Comparison of ENCODE assay signal across 12 mouse cellular contexts in genomic region chr17:27939028-27939427, GRCm38 (mm10). TPM values are rescaled to one million over a fixed set of nuclear protein-coding genes. Genes with fewer than 3 reads are reported as not detected.
DNase-seq lines count a peak whose midpoint lies in the region; ATAC-seq lines count a peak whose summit lies in the region.
"Had no signal": no experiment of that assay in that cellular context is flagged by ENCODE, and none has a peak within 500 bp of the region (broad histone marks: within the 10 kb centered on the region; RNA-seq: fewer than 3 reads in every experiment).

No protein-coding gene starts in this region.

- WGBS in hindbrain, embryonic 12.5 days: 85% methylated on average over 5 of the region's 5 CpGs
- WGBS in hindbrain, embryonic 10.5 days: 87% methylated on average over 5 of the region's 5 CpGs
- WGBS in heart, embryonic 15.5 days: 71% methylated on average over 5 of the region's 5 CpGs
- 76% methylated on average over 5 of the region's 5 CpGs for WGBS in stomach, embryonic 14.5 days

- no peaks in the 10 kb centered on the region for H3K27me3 ChIP-seq in hindbrain, embryonic 12.5 days
- H3K27me3 ChIP-seq in hindbrain, embryonic 10.5 days (ENCODE audit: insufficient read depth, poor library complexity, severe bottlenecking): no peaks in the 10 kb centered on the region
- no peaks in the 10 kb centered on the region for H3K27me3 ChIP-seq in megakaryocyte, embryonic 14.5 days (replicated peaks)
- H3K27me3 ChIP-seq in heart, embryonic 15.5 days: no peaks in the 10 kb centered on the region
- H3K27me3 ChIP-seq in stomach, embryonic 14.5 days (ENCODE audit: control insufficient read depth, insufficient read depth, low read length): no peaks in the 10 kb centered on the region
- H3K27me3 ChIP-seq: CH12.LX; midbrain, embryonic 13.5 days had no signal

- no peak overlapping the region for H3K4me2 ChIP-seq in hindbrain, embryonic 12.5 days (replicated peaks)
- H3K4me2 ChIP-seq in heart, embryonic 15.5 days: no peak overlapping the region
- H3K4me2 ChIP-seq in stomach, embryonic 14.5 days (replicated peaks; ENCODE audit: low read depth, low read length): no peak overlapping the region
- H3K4me2 ChIP-seq: midbrain, embryonic 13.5 days had no signal

- no peak overlapping the region for H3K9ac ChIP-seq in hindbrain, embryonic 12.5 days
- H3K9ac ChIP-seq in heart, embryonic 15.5 days: no peak overlapping the region
- H3K9ac ChIP-seq in stomach, embryonic 14.5 days (replicated peaks; ENCODE audit: low read depth, low read length): no peak overlapping the region
- H3K9ac ChIP-seq: midbrain, embryonic 13.5 days had no signal

- DNase-seq in hindbrain, embryonic 10.5 days (ENCODE audit: low spot score): no peak
- no peak for DNase-seq in urinary bladder, adult 18-20 months (ENCODE audit: low spot score in 2 of 2)
- DNase-seq in urinary bladder, postnatal 25 days (ENCODE audit: low spot score): no peak
- DNase-seq: left cerebral cortex, postnatal 4 days; right cerebral cortex, postnatal 25 days had no signal

- ATAC-seq in hindbrain, embryonic 12.5 days (ENCODE audit: low FRiP score): no peak
- no peak for ATAC-seq in megakaryocyte, adult 5-6 weeks (ENCODE audit: poor library complexity, severe bottlenecking)
- no peak for ATAC-seq in heart, embryonic 15.5 days (replicated peaks; ENCODE audit: insufficient number of reproducible peaks, insufficient read depth, low FRiP score, low read depth)
- no peak for ATAC-seq in stomach, embryonic 14.5 days (ENCODE audit: insufficient number of reproducible peaks, insufficient read depth, low FRiP score, low read depth)
- ATAC-seq: midbrain, embryonic 13.5 days had no signal

- H3K9me3 ChIP-seq in hindbrain, embryonic 12.5 days (replicated peaks): no peaks in the 10 kb centered on the region
- no peaks in the 10 kb centered on the region for H3K9me3 ChIP-seq in hindbrain, embryonic 10.5 days
- peaks cover 5% of the 10 kb centered on the region; the same call in 1 of the 2 replicates for H3K9me3 ChIP-seq in megakaryocyte, embryonic 14.5 days
- no peaks in the 10 kb centered on the region for H3K9me3 ChIP-seq in heart, embryonic 15.5 days (replicated peaks)
- no peaks in the 10 kb centered on the region for H3K9me3 ChIP-seq in stomach, embryonic 14.5 days (ENCODE audit: control insufficient read depth, low read depth, low read length)
- H3K9me3 ChIP-seq: midbrain, embryonic 13.5 days had no signal

- 0 out of 2 replicates have a peak overlapping the region, but pooled peaks have one; percentile 30 for H3K27ac ChIP-seq in hindbrain, embryonic 12.5 days
- no peak overlapping the region for H3K27ac ChIP-seq in hindbrain, embryonic 10.5 days
- H3K27ac ChIP-seq in heart, embryonic 15.5 days: peak overlapping the region; percentile 78
- H3K27ac ChIP-seq in stomach, embryonic 14.5 days (ENCODE audit: low read length): peak overlapping the region; percentile 56; the same call in 1 of the 2 replicates
- H3K27ac ChIP-seq: midbrain, embryonic 13.5 days had no signal

- H3K4me1 ChIP-seq in hindbrain, embryonic 12.5 days: peaks cover 13% of the 10 kb centered on the region
- peaks cover 12% of the 10 kb centered on the region; the same call in 1 of the 2 replicates for H3K4me1 ChIP-seq in hindbrain, embryonic 10.5 days (replicated peaks)
- peaks cover 80% of the 10 kb centered on the region for H3K4me1 ChIP-seq in megakaryocyte, embryonic 14.5 days
- H3K4me1 ChIP-seq in heart, embryonic 15.5 days (replicated peaks): peaks cover 48% of the 10 kb centered on the region
- H3K4me1 ChIP-seq in stomach, embryonic 14.5 days (ENCODE audit: control insufficient read depth, insufficient read depth, low read length): peaks cover 36% of the 10 kb centered on the region; the same call in 1 of the 2 replicates

- H3K36me3 ChIP-seq in hindbrain, embryonic 12.5 days: no peaks in the 10 kb centered on the region
- no peaks in the 10 kb centered on the region for H3K36me3 ChIP-seq in hindbrain, embryonic 10.5 days
- H3K36me3 ChIP-seq in megakaryocyte, embryonic 14.5 days (replicated peaks; ENCODE audit: low read length): peaks cover 6% of the 10 kb centered on the region
- no peaks in the 10 kb centered on the region for H3K36me3 ChIP-seq in heart, embryonic 15.5 days
- no peaks in the 10 kb centered on the region for H3K36me3 ChIP-seq in stomach, embryonic 14.5 days (ENCODE audit: control insufficient read depth, insufficient read depth, low read length)
- H3K36me3 ChIP-seq: midbrain, embryonic 13.5 days had no signal

- no peak overlapping the region for H3K4me3 ChIP-seq in hindbrain, embryonic 12.5 days
- no peak overlapping the region for H3K4me3 ChIP-seq in hindbrain, embryonic 10.5 days
- H3K4me3 ChIP-seq in megakaryocyte, embryonic 14.5 days (replicated peaks): peak overlapping the region; percentile 47
- no peak overlapping the region for H3K4me3 ChIP-seq in heart, embryonic 15.5 days
- H3K4me3 ChIP-seq in stomach, embryonic 14.5 days (ENCODE audit: low read depth, low read length): no peak overlapping the region
- H3K4me3 ChIP-seq: midbrain, embryonic 13.5 days had no signal

RNA-seq across cellular contexts. Expression of gene Taf11, which starts 29.4 kb away (rescaled TPM):
- 89.7 and 96.9 TPM in 2 replicates for polyA plus RNA-seq in hindbrain, embryonic 12.5 days (2016; fragmentation: Nextera tagmentation; extraction: Ambion mirVana)
- polyA plus RNA-seq in hindbrain, embryonic 10.5 days (2016; fragmentation: Nextera tagmentation; extraction: Ambion mirVana): 81.0 and 90.4 TPM in 2 replicates
- 13.2 and 82.5 TPM in 2 replicates for polyA plus RNA-seq in megakaryocyte, embryonic 14.5 days (2012; ENCODE audit: insufficient read depth, low replicate concordance)
- total RNA-seq in megakaryocyte, adult 5-6 weeks (2015): 39.6 and 44.1 TPM in 2 replicates
- total RNA-seq in megakaryocyte, adult 5-6 weeks (2017): 18.2 and 23.3 TPM in 2 replicates
- 42.7 and 46.4 TPM in 2 replicates for polyA plus RNA-seq in heart, embryonic 15.5 days (2015; fragmentation: Nextera tagmentation; extraction: Ambion mirVana)
- polyA plus RNA-seq in stomach, embryonic 14.5 days (2014; fragmentation: Nextera tagmentation; extraction: Ambion mirVana): 63.3 and 67.9 TPM in 2 replicates

RNA-seq across cellular contexts. Expression of gene Anks1, which starts 29.9 kb away (rescaled TPM):
- polyA plus RNA-seq in hindbrain, embryonic 12.5 days (2016; fragmentation: Nextera tagmentation; extraction: Ambion mirVana): 86.0 and 91.5 TPM in 2 replicates
- polyA plus RNA-seq in hindbrain, embryonic 10.5 days (2016; fragmentation: Nextera tagmentation; extraction: Ambion mirVana): 25.0 and 62.0 TPM in 2 replicates
- polyA plus RNA-seq in megakaryocyte, embryonic 14.5 days (2012; ENCODE audit: insufficient read depth, low replicate concordance): 18.1 and 19.1 TPM in 2 replicates
- total RNA-seq in megakaryocyte, adult 5-6 weeks (2015): 17.9 and 25.9 TPM in 2 replicates
- 22.6 and 23.6 TPM in 2 replicates for total RNA-seq in megakaryocyte, adult 5-6 weeks (2017)
- 8.5 and 12.6 TPM in 2 replicates for polyA plus RNA-seq in heart, embryonic 15.5 days (2015; fragmentation: Nextera tagmentation; extraction: Ambion mirVana)
- 19.5 and 19.8 TPM in 2 replicates for polyA plus RNA-seq in stomach, embryonic 14.5 days (2014; fragmentation: Nextera tagmentation; extraction: Ambion mirVana)
